Comparison of ENCODE assay signal across 8 mouse cellular contexts in genomic region chr9:56824900-56825299, GRCm38 (mm10).
A peak's percentile ranks its signal among the peaks of the same experiment; 100 is the strongest.
DNase-seq lines count a peak whose midpoint lies in the region; ATAC-seq lines count a peak whose summit lies in the region.

No protein-coding gene starts in this region.

- DNase-seq in frontal cortex, postnatal 14 days (ENCODE audit: low spot score in 2 of 2): no peak
- DNase-seq in right cerebral cortex, adult 2 months (ENCODE audit: low spot score in 2 of 2): peak; percentile 47 to 55
- no peak for DNase-seq in right cerebral cortex, postnatal 25 days
- peak; percentile 75 for DNase-seq in embryo, embryonic 11 days
- peak; percentile 30 for DNase-seq in lung, postnatal 14 days
- DNase-seq in urinary bladder, postnatal 36 days (ENCODE audit: low spot score in 2 of 2): no peak
- no peak for DNase-seq in ovary, postnatal 36 days (ENCODE audit: low spot score)

- ATAC-seq in frontal cortex, adult (ENCODE audit: low TSS enrichment): peak; percentile 87

Comparison
In these comparisons a context has a peak if more than half of its experiments do, and no peak if none do; other contexts are left out.
1. DNase-seq: peak in right cerebral cortex, adult 2 months (2 of 2), embryo, embryonic 11 days (single experiment) and lung, postnatal 14 days (single experiment); none in frontal cortex, postnatal 14 days (0 of 2), right cerebral cortex, postnatal 25 days (single experiment), urinary bladder, postnatal 36 days (0 of 2) and ovary, postnatal 36 days (single experiment).